Mouse (Mus musculus): ENCODE measurements at regions not wholly inside any gene's neighbourhood (a gene's known extent, or its start where the extent isn't known, plus 50 kb on each side); places are given as distances from the start of the nearest gene placed in this dataset.

DNA sequence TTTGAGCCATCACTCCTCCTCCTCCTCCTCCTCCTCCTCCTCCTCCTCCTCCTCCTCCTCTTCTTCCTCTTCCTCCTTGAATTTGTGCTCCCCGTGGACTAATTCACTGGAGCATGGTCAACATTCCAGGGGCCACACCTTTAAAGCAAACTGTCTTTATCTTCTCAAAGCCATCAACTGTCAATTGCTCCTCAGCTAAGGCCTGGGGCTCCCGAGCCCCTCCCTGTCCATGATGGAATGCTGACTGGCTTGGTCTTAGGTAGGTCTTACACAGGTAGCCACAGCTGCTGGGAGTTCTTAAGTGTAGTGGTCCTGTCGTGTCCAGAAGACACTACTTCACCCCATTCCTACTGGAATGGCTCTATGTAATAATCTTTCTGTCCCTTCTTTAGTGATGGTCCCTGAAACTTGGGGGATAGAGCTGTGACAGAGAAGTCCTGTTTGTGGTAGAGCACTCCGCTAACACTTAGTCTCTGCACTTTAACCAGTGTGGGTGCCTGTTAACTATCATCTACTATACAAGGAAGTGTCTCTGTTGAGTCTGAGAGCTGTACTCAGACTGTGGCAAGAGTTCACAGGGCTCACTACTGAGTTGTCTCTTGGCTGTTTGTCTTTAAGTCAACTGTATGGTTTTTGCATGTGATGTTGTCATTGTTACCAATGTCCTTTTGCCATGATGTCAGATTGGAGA is 129.7 kb downstream of the Tfcp2l1 start:
- TF ChIP-seq CTCF (IDR thresholded peaks at IDR 0.05; ENCODE audit: low read depth, low read length) (no peak), GATA1 (IDR thresholded peaks at IDR 0.05; ENCODE audit: borderline replicate concordance, low read length) (no peak), TAL1 (conservative IDR thresholded peaks at IDR 0.05; ENCODE audit: low read depth, low read length) (no peak), GATA2 (IDR thresholded peaks at IDR 0.05; ENCODE audit: borderline replicate concordance, low read depth, low read length) (no peak), POLR2AphosphoS5 (IDR thresholded peaks at IDR 0.05; ENCODE audit: insufficient replicate concordance, low read depth, low read length) (no peak)
